Mouse (Mus musculus): Measurements from ENCODE around the gene Txnip. TPM values are rescaled to one million over a fixed set of nuclear protein-coding genes. Genes with fewer than 3 reads are reported as not detected.

Txnip gene
- polyA plus RNA-seq, 1 experiment from 2014 or later: 51.4 TPM

DNA sequence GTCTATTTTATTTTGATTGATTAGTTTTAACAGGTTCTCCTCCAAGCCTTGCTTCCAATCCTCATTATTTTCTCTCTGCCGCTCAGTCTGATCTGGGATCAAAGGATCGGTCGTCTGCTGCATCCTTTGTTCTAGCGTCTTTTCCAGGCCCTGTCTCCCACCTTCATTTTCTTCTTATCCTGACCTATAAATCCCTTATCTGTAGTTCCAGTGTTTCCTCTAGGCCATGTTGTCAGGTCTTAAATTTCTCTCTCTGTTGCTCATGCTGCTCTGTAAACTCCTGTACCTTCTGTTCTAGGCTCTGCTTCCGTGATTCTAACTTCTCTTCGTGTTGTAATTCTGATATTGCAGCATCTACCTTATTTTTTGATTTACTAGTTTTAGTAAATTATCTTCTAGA, 17.0 kb upstream of the Txnip start:
- ATAC-seq (ENCODE audit: low FRiP score, low read depth): no peak
- H3K27me3 ChIP-seq (replicated peaks): no peaks in the 10 kb centered on the region

DNA sequence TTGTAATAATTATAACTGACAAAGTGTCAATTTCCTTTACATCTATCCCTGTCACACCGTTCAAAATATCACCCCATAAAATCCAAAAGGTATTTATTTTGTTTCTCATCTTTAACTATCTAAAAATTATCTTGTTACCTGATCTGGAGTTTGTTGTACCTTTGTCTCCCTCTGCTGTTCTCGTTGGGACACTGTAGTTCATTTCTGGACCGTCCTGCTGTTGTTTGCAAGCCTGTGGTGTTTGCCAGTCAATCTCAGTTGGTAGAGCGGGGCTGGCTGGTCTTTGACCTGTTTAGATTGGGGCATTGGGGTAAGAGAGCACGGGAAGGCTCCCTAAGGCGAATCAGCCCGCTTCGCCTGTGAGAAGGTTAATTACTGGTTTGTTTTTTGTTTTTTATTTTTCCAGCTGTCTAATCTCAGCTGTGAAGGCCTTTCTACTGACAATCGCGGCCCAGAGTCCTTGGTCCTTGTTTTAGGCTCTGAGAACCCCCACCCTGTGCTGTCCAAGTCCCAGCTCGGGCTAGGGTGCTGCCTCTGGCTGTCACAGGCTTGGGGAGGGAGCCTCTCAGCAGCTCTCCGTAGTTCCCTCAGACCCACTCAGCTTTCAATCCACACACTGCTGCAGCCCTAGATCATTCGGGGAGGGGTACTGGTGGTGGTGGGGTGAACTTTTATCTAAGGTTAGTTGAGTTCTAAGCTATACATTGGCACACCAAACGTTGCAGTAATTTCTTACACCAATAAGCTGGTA, 16.3 kb upstream of the Txnip start:
- Histone ChIP-seq H3K4me1 (no peaks in the 10 kb centered on the region), H3K36me3 (no peaks in the 10 kb centered on the region), H3K9ac (no peak overlapping the region), H3K27me3 (replicated peaks) (no peaks in the 10 kb centered on the region), H3K4me2 (replicated peaks) (no peak overlapping the region), H3K9me3 (no peaks in the 10 kb centered on the region), H3K27ac (no peak overlapping the region), H3K4me3 (no peak overlapping the region)
- no peak for ATAC-seq (ENCODE audit: low FRiP score, low read depth)
- 23% methylated on average over 14 of the region's 14 CpGs for WGBS

More for the DNA sequence above, 17.0 kb upstream of the Txnip start:
- H3K9ac ChIP-seq: no peak overlapping the region
- no peaks in the 10 kb centered on the region for H3K36me3 ChIP-seq
- no peak overlapping the region for H3K4me3 ChIP-seq
- 30% methylated on average over 6 of the region's 6 CpGs for WGBS
- no peak overlapping the region for H3K27ac ChIP-seq
- H3K4me1 ChIP-seq: no peaks in the 10 kb centered on the region
- no peak overlapping the region for H3K4me2 ChIP-seq (replicated peaks)
- H3K9me3 ChIP-seq: no peaks in the 10 kb centered on the region

DNA sequence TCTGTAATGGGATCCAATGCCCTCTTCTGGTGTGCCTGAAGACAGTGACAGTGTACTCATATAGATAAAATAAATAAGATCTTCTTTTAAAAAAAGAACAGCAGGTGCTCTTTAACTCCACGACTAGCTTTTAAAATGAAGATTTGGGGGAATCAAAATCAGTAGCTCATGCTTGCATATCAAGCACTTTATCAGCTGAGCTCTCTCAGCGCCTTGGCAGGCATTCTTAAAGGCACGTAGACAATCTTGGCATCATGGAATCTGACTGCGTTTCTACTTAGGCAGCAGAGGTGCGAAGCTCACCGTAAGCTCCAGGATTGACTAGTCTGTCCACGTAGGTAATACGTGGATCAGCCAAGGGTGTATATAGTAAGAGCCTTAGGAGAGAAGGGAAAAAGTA, 15.2 kb upstream of the Txnip start:
- Histone ChIP-seq H3K27me3 (replicated peaks) (no peaks in the 10 kb centered on the region), H3K36me3 (no peaks in the 10 kb centered on the region), H3K27ac (no peak overlapping the region), H3K9me3 (no peaks in the 10 kb centered on the region), H3K9ac (no peak overlapping the region), H3K4me2 (replicated peaks) (no peak overlapping the region), H3K4me3 (no peak overlapping the region), H3K4me1 (no peaks in the 10 kb centered on the region)
- no peak for ATAC-seq (ENCODE audit: low FRiP score, low read depth)
- 82% methylated on average over 8 of the region's 8 CpGs for WGBS

DNA sequence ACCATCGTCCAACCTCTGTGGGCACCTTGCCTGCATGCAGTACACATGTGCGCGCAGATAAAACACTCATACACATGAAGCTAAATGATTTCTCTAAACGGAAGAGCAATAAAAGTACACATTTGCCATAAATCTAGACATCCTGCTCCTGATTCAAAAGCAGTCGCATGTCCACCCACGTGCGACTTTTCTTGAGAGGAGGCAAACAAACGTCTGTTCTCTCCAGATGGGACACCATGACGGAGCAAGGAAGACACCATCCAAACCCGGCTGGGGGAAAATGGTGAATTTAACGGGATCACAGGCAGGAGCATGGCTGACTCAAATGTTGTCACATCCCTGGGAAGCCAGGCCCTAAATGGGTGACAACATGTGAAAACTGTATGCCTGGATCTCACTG, 14.4 kb upstream of the Txnip start:
- Histone ChIP-seq H3K9ac (no peak overlapping the region), H3K4me1 (no peaks in the 10 kb centered on the region), H3K4me3 (no peak overlapping the region), H3K27ac (no peak overlapping the region), H3K27me3 (replicated peaks) (no peaks in the 10 kb centered on the region), H3K9me3 (no peaks in the 10 kb centered on the region), H3K4me2 (replicated peaks) (no peak overlapping the region), H3K36me3 (no peaks in the 10 kb centered on the region)
- ATAC-seq (ENCODE audit: low FRiP score, low read depth): no peak
- WGBS: 85% methylated on average over 11 of the region's 11 CpGs

DNA sequence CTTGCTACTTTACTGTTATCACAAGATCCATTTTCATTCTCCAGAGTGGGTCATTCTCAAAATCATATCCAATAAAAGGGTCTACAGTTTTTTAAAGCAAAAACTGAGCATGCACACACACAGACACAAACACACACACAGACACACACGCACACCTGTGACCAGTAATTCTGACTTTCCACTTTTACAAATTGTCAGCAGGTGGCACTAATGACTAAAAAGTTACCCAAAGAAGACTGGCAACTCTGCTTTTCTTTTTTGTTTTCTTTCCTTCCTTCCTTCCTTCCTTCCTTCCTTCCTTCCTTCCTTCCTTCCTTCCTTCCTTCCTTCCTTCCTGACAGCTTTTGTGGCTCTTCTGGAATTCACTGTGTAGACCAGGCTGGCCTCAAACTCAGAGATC, 12.2 kb upstream of the Txnip start:
- no peaks in the 10 kb centered on the region for H3K36me3 ChIP-seq
- no peaks in the 10 kb centered on the region for H3K9me3 ChIP-seq
- H3K4me3 ChIP-seq: no peak overlapping the region
- ATAC-seq (ENCODE audit: low FRiP score, low read depth): no peak
- H3K27ac ChIP-seq: no peak overlapping the region
- H3K27me3 ChIP-seq (replicated peaks): no peaks in the 10 kb centered on the region
- no peak overlapping the region for H3K9ac ChIP-seq
- no peak overlapping the region for H3K4me2 ChIP-seq (replicated peaks)
- H3K4me1 ChIP-seq: no peaks in the 10 kb centered on the region
- WGBS: 48% methylated on average over 1 of the region's 1 CpGs

DNA sequence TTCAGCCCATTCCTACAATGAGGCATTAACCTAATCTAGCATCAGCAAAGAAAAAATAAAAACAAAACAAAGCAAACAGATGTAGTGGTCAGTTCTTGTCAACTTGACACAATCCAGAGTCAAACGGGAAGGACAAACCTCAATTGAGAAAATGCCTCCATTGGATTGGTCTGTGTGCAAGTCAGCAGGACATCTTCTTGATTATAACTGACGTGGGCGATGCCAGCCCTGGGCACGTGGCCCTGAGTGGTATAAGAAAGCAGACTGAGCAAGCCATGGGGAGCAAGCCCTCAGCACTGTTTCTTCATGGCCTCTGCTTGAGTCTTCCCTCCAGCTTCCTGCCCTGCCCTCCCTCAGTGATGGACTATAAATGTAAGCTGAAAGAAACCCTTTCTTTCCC, 10.9 kb upstream of the Txnip start:
- no peaks in the 10 kb centered on the region for H3K27me3 ChIP-seq (replicated peaks)
- ATAC-seq (ENCODE audit: low FRiP score, low read depth): 0 out of 2 replicates have a peak, but pooled peaks have one; percentile 7
- H3K4me1 ChIP-seq: no peaks in the 10 kb centered on the region
- 47% methylated on average over 4 of the region's 4 CpGs for WGBS
- H3K4me3 ChIP-seq: no peak overlapping the region
- no peaks in the 10 kb centered on the region for H3K9me3 ChIP-seq
- H3K9ac ChIP-seq: no peak overlapping the region
- H3K36me3 ChIP-seq: no peaks in the 10 kb centered on the region
- H3K4me2 ChIP-seq (replicated peaks): peak overlapping the region; percentile 27; the same call in 1 of the 2 replicates
- H3K27ac ChIP-seq: no peak overlapping the region

DNA sequence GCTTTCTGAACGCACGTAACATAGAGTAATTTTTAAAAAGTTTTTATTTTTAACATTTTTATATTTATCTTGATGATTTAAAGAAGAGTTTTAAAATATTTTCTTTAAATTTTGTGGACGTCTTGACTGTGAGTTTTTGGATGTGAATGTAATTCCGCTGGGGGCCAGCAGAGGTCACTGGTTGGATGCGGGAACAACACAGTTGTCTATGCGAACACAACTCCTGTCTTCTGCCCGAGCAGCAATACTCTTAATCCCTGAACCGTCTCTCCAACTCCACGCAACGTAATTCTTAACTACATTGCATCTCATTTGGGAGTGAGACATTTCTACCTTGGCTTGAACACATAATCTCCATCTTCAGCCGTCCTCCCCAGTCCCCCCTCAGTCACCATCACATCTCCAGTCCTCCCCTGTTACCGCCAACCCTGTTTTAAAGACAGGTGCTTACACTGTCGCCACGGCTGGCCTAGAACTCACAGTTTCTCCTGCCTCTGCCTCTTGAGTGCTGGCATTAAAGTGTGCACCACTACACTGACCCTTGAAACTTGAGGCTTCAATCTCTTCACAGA, 10.3 kb upstream of the Txnip start:
- no peaks in the 10 kb centered on the region for H3K4me1 ChIP-seq
- peak overlapping the region; percentile 42 for H3K4me2 ChIP-seq (replicated peaks)
- no peaks in the 10 kb centered on the region for H3K9me3 ChIP-seq
- WGBS: 9% methylated on average over 14 of the region's 14 CpGs
- no peaks in the 10 kb centered on the region for H3K36me3 ChIP-seq
- ATAC-seq (ENCODE audit: low FRiP score, low read depth): 0 out of 2 replicates have a peak, but pooled peaks have one; percentile 37
- H3K27ac ChIP-seq: no peak overlapping the region
- no peak overlapping the region for H3K4me3 ChIP-seq
- no peaks in the 10 kb centered on the region for H3K27me3 ChIP-seq (replicated peaks)
- no peak overlapping the region for H3K9ac ChIP-seq

DNA sequence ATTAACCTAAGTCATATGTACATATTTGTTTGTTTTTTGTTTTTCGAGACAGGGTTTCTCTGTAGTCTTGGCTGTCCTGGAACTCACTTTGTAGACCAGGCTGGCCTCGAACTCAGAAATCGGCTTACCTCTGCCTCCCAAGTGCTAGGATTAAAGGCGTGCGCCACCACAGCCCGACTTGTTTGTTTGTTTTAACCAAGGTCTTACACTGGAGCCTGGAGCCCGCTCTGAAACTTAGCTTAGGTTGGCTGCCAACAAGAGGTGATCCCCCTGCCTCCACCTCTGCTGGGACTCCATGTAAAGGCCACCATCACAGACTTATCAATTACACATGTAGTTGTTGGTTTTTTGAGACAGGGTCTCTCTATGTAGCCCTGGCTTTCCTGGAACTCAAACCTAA, 8.9 kb upstream of the Txnip start:
- Histone ChIP-seq H3K9ac (no peak overlapping the region), H3K4me1 (no peaks in the 10 kb centered on the region), H3K27ac (no peak overlapping the region), H3K4me2 (replicated peaks) (no peak overlapping the region), H3K27me3 (replicated peaks) (no peaks in the 10 kb centered on the region), H3K9me3 (no peaks in the 10 kb centered on the region), H3K36me3 (no peaks in the 10 kb centered on the region), H3K4me3 (no peak overlapping the region)
- ATAC-seq (ENCODE audit: low FRiP score, low read depth): no peak
- 90% methylated on average over 7 of the region's 7 CpGs for WGBS

DNA sequence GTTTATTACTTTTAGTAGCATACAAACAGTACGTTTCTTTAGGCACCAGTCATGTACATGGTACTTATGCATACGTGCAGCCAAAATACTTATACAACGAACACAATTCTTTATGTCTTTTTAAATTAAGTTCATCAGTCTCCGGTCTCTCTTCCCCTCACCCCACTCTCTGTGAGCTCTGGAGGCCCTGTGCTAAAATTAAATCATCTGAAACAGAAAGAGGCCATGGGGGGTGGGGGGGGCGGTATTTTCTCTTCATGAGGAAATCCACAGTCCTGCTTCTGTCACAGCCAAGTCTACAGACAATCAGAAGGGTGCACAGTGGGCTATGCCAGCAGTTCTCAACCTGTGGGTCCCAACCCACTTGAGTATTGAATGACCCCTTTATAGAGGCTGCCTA, 8.4 kb upstream of the Txnip start:
- Histone ChIP-seq H3K4me1 (no peaks in the 10 kb centered on the region), H3K36me3 (no peaks in the 10 kb centered on the region), H3K9me3 (no peaks in the 10 kb centered on the region), H3K4me2 (replicated peaks) (no peak overlapping the region), H3K4me3 (no peak overlapping the region), H3K27ac (no peak overlapping the region), H3K27me3 (replicated peaks) (no peaks in the 10 kb centered on the region), H3K9ac (no peak overlapping the region)
- 84% methylated on average over 5 of the region's 5 CpGs for WGBS
- no peak for ATAC-seq (ENCODE audit: low FRiP score, low read depth)

DNA sequence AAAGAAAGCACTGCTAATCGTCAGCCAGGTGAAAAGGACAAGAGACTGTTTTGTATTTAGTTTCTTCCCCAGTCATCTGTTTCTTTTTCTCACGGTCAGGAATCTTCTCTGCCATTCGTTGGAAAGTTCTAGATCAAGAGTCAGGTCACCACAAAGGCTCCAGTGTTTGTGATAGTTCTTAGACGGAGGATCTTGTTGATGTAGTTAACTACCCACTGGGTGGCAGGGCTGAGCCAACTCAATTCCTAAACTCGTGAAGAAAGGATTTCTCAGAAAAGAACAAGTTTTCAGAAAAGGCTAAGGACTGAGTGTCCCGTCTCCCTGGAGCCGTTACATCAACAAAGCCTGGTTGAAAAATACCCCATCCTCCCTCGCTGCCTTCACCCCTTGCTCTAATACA, 6.6 kb upstream of the Txnip start:
- Histone ChIP-seq H3K36me3 (no peaks in the 10 kb centered on the region), H3K4me2 (replicated peaks) (no peak overlapping the region), H3K9me3 (no peaks in the 10 kb centered on the region), H3K9ac (no peak overlapping the region), H3K4me1 (peaks cover 5% of the 10 kb centered on the region; the same call in 1 of the 2 replicates), H3K4me3 (no peak overlapping the region), H3K27ac (no peak overlapping the region), H3K27me3 (replicated peaks) (no peaks in the 10 kb centered on the region)
- WGBS: 24% methylated on average over 8 of the region's 8 CpGs
- no peak for ATAC-seq (ENCODE audit: low FRiP score, low read depth)

DNA sequence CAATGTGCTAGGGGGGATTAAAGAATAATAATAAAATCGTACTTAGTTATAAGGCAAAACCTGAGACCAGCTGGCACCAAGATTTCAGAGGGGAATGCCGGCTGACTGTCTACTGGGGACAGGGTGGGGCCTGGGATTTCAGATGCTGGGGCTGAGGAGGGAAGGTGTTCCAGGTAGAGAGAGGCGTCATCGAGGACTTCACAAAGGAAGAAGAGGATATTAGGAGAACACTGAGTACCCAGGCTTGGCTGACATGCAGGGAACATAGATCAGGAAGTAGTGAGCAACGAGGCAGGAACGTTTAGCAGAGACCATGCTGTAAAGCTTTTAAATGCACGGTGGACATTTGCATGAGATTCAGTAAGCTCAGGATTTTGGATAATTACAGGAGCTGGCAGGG, 5.9 kb upstream of the Txnip start:
- H3K36me3 ChIP-seq: no peaks in the 10 kb centered on the region
- no peak overlapping the region for H3K4me3 ChIP-seq
- no peaks in the 10 kb centered on the region for H3K9me3 ChIP-seq
- WGBS: 77% methylated on average over 7 of the region's 7 CpGs
- H3K4me1 ChIP-seq: peaks cover 8% of the 10 kb centered on the region; the same call in 1 of the 2 replicates
- no peak overlapping the region for H3K4me2 ChIP-seq (replicated peaks)
- ATAC-seq (ENCODE audit: low FRiP score, low read depth): no peak
- no peak overlapping the region for H3K27ac ChIP-seq
- no peaks in the 10 kb centered on the region for H3K27me3 ChIP-seq (replicated peaks)
- H3K9ac ChIP-seq: no peak overlapping the region

DNA sequence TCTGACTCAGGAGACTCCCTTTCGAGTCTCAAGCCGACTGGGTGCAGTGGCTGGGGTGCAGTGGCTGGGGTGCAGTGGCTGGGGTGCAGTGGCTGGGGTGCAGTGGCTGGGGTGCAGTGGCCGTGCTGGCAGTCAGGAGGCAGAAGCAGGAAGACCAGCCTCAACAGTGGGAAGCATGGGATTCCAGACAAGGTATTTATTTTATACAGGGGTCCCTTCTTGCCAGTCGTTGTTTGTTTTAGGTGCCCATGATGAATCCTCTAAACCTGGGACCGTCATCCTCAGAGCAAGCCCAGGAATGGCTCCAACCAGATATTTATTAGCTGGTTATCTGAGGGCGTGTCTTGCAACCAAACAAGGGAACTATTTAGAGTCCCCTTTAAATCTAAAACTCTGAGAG, 4.2 kb upstream of the Txnip start:
- H3K4me3 ChIP-seq: no peak overlapping the region
- H3K4me2 ChIP-seq (replicated peaks): no peak overlapping the region
- no peak overlapping the region for H3K9ac ChIP-seq
- H3K27ac ChIP-seq: no peak overlapping the region
- ATAC-seq (ENCODE audit: low FRiP score, low read depth): no peak
- no peaks in the 10 kb centered on the region for H3K27me3 ChIP-seq (replicated peaks)
- H3K36me3 ChIP-seq: no peaks in the 10 kb centered on the region
- H3K9me3 ChIP-seq: no peaks in the 10 kb centered on the region
- H3K4me1 ChIP-seq: peaks cover 11% of the 10 kb centered on the region; the same call in 1 of the 2 replicates
- 77% methylated on average over 6 of the region's 6 CpGs for WGBS

DNA sequence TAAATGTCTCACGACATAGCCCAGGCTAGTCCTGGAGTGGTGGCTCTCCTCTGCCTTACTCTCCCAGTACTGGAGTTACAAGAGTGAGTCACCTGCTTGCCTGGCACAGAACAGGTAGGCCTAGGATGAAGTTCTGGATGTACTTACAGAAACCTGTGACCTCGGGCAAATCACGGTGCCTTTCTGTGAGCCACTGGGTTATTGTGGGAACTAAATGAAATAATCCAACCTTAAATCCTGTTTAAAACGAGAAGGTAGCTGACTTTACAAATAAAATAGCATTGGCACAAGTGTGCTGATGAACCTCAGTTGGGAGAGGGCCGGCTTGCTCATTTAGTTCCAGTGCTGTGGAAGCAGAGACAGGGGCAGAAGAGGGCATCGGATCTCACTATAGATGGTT, 3.5 kb upstream of the Txnip start:
- no peaks in the 10 kb centered on the region for H3K27me3 ChIP-seq (replicated peaks)
- no peak overlapping the region for H3K4me3 ChIP-seq
- H3K4me2 ChIP-seq (replicated peaks): no peak overlapping the region
- no peak overlapping the region for H3K9ac ChIP-seq
- H3K9me3 ChIP-seq: no peaks in the 10 kb centered on the region
- no peak for ATAC-seq (ENCODE audit: low FRiP score, low read depth)
- H3K4me1 ChIP-seq: peaks cover 13% of the 10 kb centered on the region
- WGBS: 86% methylated on average over 6 of the region's 6 CpGs
- H3K36me3 ChIP-seq: peaks cover under 1% of the 10 kb centered on the region; the same call in 1 of the 2 replicates
- no peak overlapping the region for H3K27ac ChIP-seq
